Mouse (Mus musculus): Measurements from ENCODE around the gene Hoxb9. TPM values are rescaled to one million over a fixed set of nuclear protein-coding genes. Genes with fewer than 3 reads are reported as not detected.

Gene Hoxb9
- total and polyA plus RNA-seq, 2 experiments = not detected

DNA sequence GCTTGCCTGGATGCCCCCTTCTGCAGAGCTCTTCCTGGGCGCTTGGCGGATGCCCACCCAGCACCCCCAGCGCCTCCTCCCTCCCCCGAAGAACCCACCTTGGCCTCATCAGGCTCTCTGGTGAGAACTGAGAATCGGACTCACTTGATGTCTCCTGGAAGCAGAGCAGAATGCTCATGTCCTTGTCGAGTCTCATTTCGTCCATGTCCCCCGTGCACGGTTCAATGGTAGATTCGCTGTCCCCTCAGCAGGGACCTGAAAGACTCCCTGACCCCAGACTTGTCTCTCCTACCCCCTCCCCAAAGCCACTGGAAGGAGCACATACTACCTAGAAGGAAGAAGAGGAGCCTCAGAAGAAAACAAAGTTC lies 29.8 kb downstream of the Hoxb9 start:
- TF ChIP-seq CTCF (IDR thresholded peaks at IDR 0.05; ENCODE audit: low read depth, low read length) (no peak), POLR2A (IDR thresholded peaks at IDR 0.05; ENCODE audit: extremely low read depth, insufficient read depth, low read length) (no peak)
- Histone ChIP-seq H3K4me3 (ENCODE audit: insufficient read depth, low read depth, low read length) (no peak overlapping the region), H3K36me3 (ENCODE audit: control insufficient read depth, insufficient read depth, low read length) (no peaks in the 10 kb centered on the region), H3K9ac (ENCODE audit: low read depth, low read length) (no peak overlapping the region), H3K27ac (replicated peaks; ENCODE audit: insufficient read depth, low read depth, low read length) (no peak overlapping the region), H3K79me2 (ENCODE audit: control insufficient read depth, insufficient read depth, low read length) (no peaks in the 10 kb centered on the region), H3K27me3 (ENCODE audit: control insufficient read depth, insufficient read depth, low read length) (peaks cover 28% of the 10 kb centered on the region), H3K4me1 (ENCODE audit: control insufficient read depth, insufficient read depth, low read length) (no peaks in the 10 kb centered on the region)
- WGBS = 26% methylated on average over 10 of the region's 10 CpGs
- DNase-seq (ENCODE audit: extremely low read depth, low read depth, low spot score) = no peak

DNA sequence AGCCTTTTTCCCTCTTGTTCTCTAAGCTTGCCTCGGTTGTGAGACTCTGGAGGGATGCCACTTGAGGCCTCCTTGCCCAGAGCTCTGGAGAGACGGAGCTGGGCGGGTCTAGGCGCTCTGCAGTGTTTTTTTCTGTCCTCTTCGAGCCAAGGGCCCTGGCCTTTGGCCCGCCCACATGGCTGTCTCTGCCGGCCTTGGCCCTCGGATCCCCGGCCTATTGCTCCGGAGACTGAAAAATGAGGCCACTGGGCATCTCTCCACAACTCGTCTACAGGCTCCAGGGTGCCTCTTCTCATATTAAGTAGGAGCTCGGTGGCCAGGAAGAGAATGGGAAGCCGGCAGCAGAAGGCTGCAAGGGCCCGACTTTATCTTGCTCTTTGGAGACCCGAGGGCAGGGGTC lies 30.6 kb downstream of the Hoxb9 start:
- Histone ChIP-seq H3K27me3 (ENCODE audit: control insufficient read depth, insufficient read depth, low read length) (peaks cover 28% of the 10 kb centered on the region), H3K27ac (replicated peaks; ENCODE audit: insufficient read depth, low read depth, low read length) (no peak overlapping the region), H3K36me3 (ENCODE audit: control insufficient read depth, insufficient read depth, low read length) (no peaks in the 10 kb centered on the region), H3K4me3 (ENCODE audit: insufficient read depth, low read depth, low read length) (no peak overlapping the region), H3K79me2 (ENCODE audit: control insufficient read depth, insufficient read depth, low read length) (no peaks in the 10 kb centered on the region), H3K9ac (ENCODE audit: low read depth, low read length) (no peak overlapping the region), H3K4me1 (ENCODE audit: control insufficient read depth, insufficient read depth, low read length) (no peaks in the 10 kb centered on the region)
- TF ChIP-seq POLR2A (IDR thresholded peaks at IDR 0.05; ENCODE audit: extremely low read depth, insufficient read depth, low read length) (no peak), CTCF (IDR thresholded peaks at IDR 0.05; ENCODE audit: low read depth, low read length) (no peak)
- 20% methylated on average over 15 of the region's 15 CpGs for WGBS
- DNase-seq (ENCODE audit: extremely low read depth, low read depth, low spot score) = no peak

DNA sequence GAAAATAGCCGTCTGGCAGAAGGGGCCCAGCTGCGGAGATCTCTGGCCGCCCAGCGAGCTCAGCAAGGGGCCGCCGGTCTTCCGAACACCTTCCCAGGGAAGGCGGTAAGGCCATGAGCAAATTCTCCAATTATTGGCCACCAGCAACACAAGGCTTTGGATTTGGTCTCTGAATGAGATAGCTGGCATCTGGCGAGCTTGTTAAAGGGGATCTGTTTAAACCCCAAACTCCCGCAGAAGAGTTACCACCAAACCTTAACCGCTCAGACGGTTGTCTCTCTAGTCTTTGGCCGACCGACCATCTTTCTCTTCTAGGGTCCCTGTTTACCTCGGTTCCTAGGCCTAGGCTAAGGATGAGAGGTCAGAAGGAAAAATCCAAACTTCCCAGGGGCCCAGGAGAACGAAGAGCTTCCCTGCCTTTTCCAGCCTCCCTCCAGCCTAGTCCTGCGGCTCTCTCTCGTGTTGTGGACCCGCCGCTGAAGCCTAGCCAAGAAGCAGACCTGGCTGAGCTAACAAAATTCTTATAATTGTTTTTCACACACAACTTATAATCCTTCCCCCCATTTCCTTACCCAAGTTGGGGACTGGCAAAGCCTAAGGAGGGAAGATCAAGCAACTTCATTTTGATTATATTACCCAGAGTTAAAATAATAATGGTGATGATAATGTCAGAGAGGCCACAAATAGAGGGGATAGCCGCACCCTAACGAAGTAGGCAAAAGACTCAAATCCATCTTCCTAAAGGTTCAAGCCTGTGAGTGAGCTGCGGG lies 31.3 kb downstream of the Hoxb9 start:
- Histone ChIP-seq H3K4me3 (ENCODE audit: insufficient read depth, low read depth, low read length) (no peak overlapping the region), H3K4me1 (ENCODE audit: control insufficient read depth, insufficient read depth, low read length) (no peaks in the 10 kb centered on the region), H3K9ac (ENCODE audit: low read depth, low read length) (no peak overlapping the region), H3K27me3 (ENCODE audit: control insufficient read depth, insufficient read depth, low read length) (peaks cover 28% of the 10 kb centered on the region), H3K27ac (replicated peaks; ENCODE audit: insufficient read depth, low read depth, low read length) (no peak overlapping the region), H3K36me3 (ENCODE audit: control insufficient read depth, insufficient read depth, low read length) (no peaks in the 10 kb centered on the region), H3K79me2 (ENCODE audit: control insufficient read depth, insufficient read depth, low read length) (no peaks in the 10 kb centered on the region)
- no peak for TF ChIP-seq POLR2A (IDR thresholded peaks at IDR 0.05; ENCODE audit: extremely low read depth, insufficient read depth, low read length)
- TF ChIP-seq CTCF (IDR thresholded peaks at IDR 0.05; ENCODE audit: low read depth, low read length) = no peak
- WGBS = 21% methylated on average over 23 of the region's 23 CpGs
- DNase-seq (ENCODE audit: extremely low read depth, low read depth, low spot score) = no peak

DNA sequence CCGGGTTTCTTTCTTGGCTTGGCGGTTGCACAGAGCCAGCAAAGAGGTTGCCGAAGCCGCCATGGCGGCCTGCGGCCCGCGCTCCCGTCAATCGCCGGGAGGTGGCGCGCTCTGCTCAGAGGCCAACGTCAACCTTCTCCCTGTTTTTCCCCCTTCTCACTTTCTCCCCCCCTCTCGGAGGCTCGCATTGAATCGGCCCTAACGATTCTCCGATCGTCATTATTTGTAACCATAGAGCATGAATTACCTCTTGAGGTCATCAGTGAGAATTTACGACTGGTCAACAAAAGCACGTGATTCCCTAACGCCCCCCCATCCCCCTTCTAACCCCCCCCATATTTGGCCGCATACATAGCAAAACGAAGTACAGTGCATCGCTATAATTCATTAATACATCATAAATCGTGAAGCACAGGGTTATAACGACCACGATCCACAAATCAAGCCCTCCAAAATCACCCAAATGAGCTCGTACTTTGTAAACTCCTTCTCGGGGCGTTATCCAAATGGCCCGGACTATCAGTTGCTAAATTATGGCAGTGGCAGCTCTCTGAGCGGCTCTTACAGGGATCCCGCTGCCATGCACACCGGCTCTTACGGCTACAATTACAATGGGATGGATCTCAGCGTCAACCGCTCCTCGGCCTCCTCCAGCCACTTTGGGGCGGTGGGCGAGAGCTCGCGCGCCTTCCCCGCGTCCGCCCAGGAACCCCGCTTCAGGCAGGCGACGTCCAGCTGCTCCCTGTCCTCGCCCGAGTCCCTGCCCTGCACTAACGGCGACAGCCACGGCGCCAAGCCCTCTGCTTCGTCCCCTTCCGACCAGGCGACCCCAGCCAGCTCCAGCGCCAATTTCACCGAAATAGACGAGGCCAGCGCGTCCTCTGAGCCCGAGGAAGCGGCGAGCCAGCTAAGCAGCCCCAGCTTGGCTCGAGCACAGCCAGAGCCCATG lies 32.2 kb downstream of the Hoxb9 start, which contains the start of gene Hoxb5:
TSS of gene Hoxb5 (plus strand) at position 186 of the 949 bp plus-strand sequence.
- TF ChIP-seq POLR2A (IDR thresholded peaks at IDR 0.05; ENCODE audit: extremely low read depth, insufficient read depth, low read length) (0 out of 2 replicates have a peak, but pooled peaks have one; percentile 14), CTCF (IDR thresholded peaks at IDR 0.05; ENCODE audit: low read depth, low read length) (peak; percentile 85)
- H3K4me3 ChIP-seq (ENCODE audit: insufficient read depth, low read depth, low read length) = peak within 1 kb of the TSS; percentile 91
- no peaks in the 10 kb centered on the region for H3K4me1 ChIP-seq (ENCODE audit: control insufficient read depth, insufficient read depth, low read length)
- DNase-seq (ENCODE audit: extremely low read depth, low read depth, low spot score) = no peak
- no peaks in the 10 kb centered on the region for H3K36me3 ChIP-seq (ENCODE audit: control insufficient read depth, insufficient read depth, low read length)
- peak within 1 kb of the TSS; percentile 91 for H3K9ac ChIP-seq (ENCODE audit: low read depth, low read length)
- peak within 1 kb of the TSS; percentile 78 for H3K27ac ChIP-seq (replicated peaks; ENCODE audit: insufficient read depth, low read depth, low read length)
- H3K79me2 ChIP-seq (ENCODE audit: control insufficient read depth, insufficient read depth, low read length) = no peaks in the 10 kb centered on the region
- WGBS = 3% methylated on average over 69 of the region's 69 CpGs
- H3K27me3 ChIP-seq (ENCODE audit: control insufficient read depth, insufficient read depth, low read length) = peaks cover 28% of the 10 kb centered on the region

DNA sequence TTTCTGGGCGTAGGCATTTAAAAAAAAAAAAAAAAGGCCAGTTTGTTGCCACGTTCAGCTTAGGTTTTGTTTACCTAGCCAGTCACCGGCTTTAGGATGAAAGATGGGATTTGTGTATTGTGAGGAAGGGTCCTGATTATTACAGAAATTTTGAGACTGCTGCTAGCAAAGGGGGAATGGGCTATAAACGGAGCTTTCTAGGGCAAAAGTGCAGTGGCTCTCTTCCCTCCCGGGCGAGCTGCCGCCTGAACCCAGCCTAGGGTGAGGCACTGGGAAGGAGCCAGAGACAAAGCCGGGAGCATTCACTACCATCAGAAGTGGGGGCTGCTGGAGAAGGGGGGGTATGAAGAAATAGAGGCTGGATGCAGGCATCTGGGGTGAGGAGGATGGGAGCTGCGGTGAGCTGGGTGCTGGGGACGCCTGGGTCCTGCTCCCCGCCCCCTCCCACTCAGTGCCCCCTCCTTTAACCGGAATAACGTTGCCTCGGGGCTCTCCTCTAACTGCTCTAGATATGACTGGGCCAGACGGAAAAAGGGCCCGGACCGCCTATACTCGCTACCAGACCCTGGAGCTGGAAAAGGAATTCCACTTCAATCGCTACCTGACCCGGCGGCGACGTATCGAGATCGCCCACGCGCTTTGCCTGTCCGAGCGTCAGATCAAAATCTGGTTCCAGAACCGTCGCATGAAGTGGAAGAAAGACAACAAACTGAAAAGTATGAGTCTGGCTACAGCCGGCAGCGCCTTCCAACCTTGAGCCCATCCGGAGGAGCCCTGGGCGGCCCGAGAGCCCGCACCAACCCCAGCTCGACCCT lies 33.3 kb downstream of the Hoxb9 start:
- Histone ChIP-seq H3K4me1 (ENCODE audit: control insufficient read depth, insufficient read depth, low read length) (no peaks in the 10 kb centered on the region), H3K27ac (replicated peaks; ENCODE audit: insufficient read depth, low read depth, low read length) (peak overlapping the region; percentile 62), H3K9ac (ENCODE audit: low read depth, low read length) (peak overlapping the region; percentile 57), H3K79me2 (ENCODE audit: control insufficient read depth, insufficient read depth, low read length) (no peaks in the 10 kb centered on the region), H3K36me3 (ENCODE audit: control insufficient read depth, insufficient read depth, low read length) (no peaks in the 10 kb centered on the region), H3K4me3 (ENCODE audit: insufficient read depth, low read depth, low read length) (peak overlapping the region; percentile 91), H3K27me3 (ENCODE audit: control insufficient read depth, insufficient read depth, low read length) (peaks cover 23% of the 10 kb centered on the region)
- no peak for DNase-seq (ENCODE audit: extremely low read depth, low read depth, low spot score)
- 19% methylated on average over 38 of the region's 38 CpGs for WGBS
- no peak for TF ChIP-seq CTCF (IDR thresholded peaks at IDR 0.05; ENCODE audit: low read depth, low read length)
- TF ChIP-seq POLR2A (IDR thresholded peaks at IDR 0.05; ENCODE audit: extremely low read depth, insufficient read depth, low read length) = no peak
